Mouse (Mus musculus) frontal cortex, adult (tissue): Measurements from ENCODE around the gene Nr4a3.

ENCODE experiments used
- ATAC-seq: cut with Nextera tagmentation; 2 replicates; pipeline ENCODE4 v1.9.2; 2017; ENCODE audit warnings: mild to moderate bottlenecking, moderate library complexity, mixed read lengths; ENCODE audit not compliant: low TSS enrichment

Nr4a3 gene

GRCm38 (mm10) chr4:48110331-48110730 lies 65.4 kb downstream of the Nr4a3 start:
- ATAC-seq = no peak

- ATAC-seq = no peak
Measured at GRCm38 (mm10) chr4:48116191-48116590, 71.2 kb downstream of the Nr4a3 start.

- ATAC-seq = peak; percentile 60; the same call in 1 of the 2 replicates
Measured at GRCm38 (mm10) chr4:48124416-48124772, 79.4 kb downstream of the Nr4a3 start.

- peak; percentile 99 for ATAC-seq
Measured at GRCm38 (mm10) chr4:48124773-48125469, 80.0 kb downstream of the Nr4a3 start, which contains the start of gene Stx17. TSS of gene Stx17 (plus strand) at chr4:48124915.

- ATAC-seq = no peak
Measured at GRCm38 (mm10) chr4:48130314-48130713, 85.4 kb downstream of the Nr4a3 start.

GRCm38 (mm10) chr4:48131606-48132005 lies 86.7 kb downstream of the Nr4a3 start:
- ATAC-seq = no peak

- ATAC-seq = no peak
Measured at GRCm38 (mm10) chr4:48132721-48133120, 87.8 kb downstream of the Nr4a3 start.
